8 mouse cellular contexts compared by ENCODE assay signal in the genomic region with DNA sequence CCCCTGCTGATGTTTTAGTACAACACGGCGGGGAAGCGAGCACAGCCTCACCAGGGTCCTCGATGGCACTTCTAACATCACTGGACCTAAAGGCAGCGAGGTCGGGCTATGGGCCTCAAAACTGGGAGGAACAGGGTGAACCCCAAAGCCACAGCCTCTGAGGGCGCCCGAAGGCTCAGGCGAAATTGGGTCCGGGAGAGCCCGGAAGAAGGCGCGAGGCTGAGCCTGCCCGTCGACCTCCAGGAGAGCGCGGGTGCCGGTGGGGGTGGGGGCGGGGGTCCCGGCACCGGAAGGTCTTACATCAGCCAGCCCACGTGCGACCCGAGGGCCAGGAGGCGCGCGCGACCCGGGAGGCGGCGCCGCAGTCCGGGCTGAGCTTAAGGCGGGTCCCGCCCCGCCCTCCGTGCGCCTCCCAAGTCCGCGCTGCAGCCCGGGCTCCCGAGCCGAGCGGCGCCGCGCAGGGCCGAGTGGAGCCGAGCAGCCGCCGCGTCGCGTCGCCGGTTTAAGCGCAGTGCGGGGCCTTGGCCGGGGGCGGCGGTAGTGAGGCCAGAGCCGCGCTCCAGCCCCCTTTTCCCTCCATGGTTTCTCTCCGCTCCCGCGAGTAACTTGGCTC. TPM values are rescaled to one million over a fixed set of nuclear protein-coding genes. Genes with fewer than 3 reads are reported as not detected.
DNase-seq lines count a peak whose midpoint lies in the region; ATAC-seq and TF ChIP-seq lines count a peak whose summit lies in the region.

A gene (plus strand): TSS at position 384 of the 613 bp plus-strand sequence.

- no peak for TF ChIP-seq CTCF in E14TG2a.4 (conservative IDR thresholded peaks at IDR 0.05; ENCODE audit: low read length)

- H3K9me3 ChIP-seq in E14TG2a.4 (ENCODE audit: low read length), result no peaks in the 10 kb centered on the region
- no peaks in the 10 kb centered on the region for H3K9me3 ChIP-seq in forebrain, embryonic 13.5 days (replicated peaks)
- H3K9me3 ChIP-seq in neural tube, embryonic 15.5 days (replicated peaks), result no peaks in the 10 kb centered on the region

- WGBS in forebrain, embryonic 13.5 days, result under 1% methylated on average over 55 of the region's 66 CpGs
- WGBS in neural tube, embryonic 15.5 days, result under 1% methylated on average over 34 of the region's 66 CpGs

- peak within 1 kb of the TSS; percentile 99 for H3K27ac ChIP-seq in forebrain, embryonic 13.5 days
- H3K27ac ChIP-seq in neural tube, embryonic 15.5 days (replicated peaks), result peak within 1 kb of the TSS; percentile 99

- H3K4me2 ChIP-seq in forebrain, embryonic 13.5 days, result peak within 1 kb of the TSS; percentile 90
- H3K4me2 ChIP-seq in neural tube, embryonic 15.5 days, result peak within 1 kb of the TSS; percentile 97

- peak; percentile 87 for DNase-seq in c-Kit-positive CD71-positive TER-119-positive erythroid progenitor cells, embryonic 14.5 days (ENCODE audit: low spot score)
- DNase-seq in heart, postnatal 14 days, result peak; percentile 97
- DNase-seq in layer of hippocampus, adult 11-12 months (ENCODE audit: low spot score), result peak; percentile 91
- DNase-seq in lung, adult 18-20 months, result peak; percentile 90 to 93
- peak; percentile 88 for DNase-seq in testis, postnatal 14 days (ENCODE audit: low spot score)

- peak within 1 kb of the TSS; percentile 99 for H3K9ac ChIP-seq in forebrain, embryonic 13.5 days
- peak within 1 kb of the TSS; percentile 93 for H3K9ac ChIP-seq in neural tube, embryonic 15.5 days (replicated peaks)

- H3K36me3 ChIP-seq in E14TG2a.4 (ENCODE audit: insufficient read depth, low read length), result peaks cover 19% of the 10 kb centered on the region
- H3K36me3 ChIP-seq in forebrain, embryonic 13.5 days (ENCODE audit: poor library complexity, severe bottlenecking), result no peaks in the 10 kb centered on the region
- no peaks in the 10 kb centered on the region for H3K36me3 ChIP-seq in neural tube, embryonic 15.5 days

- peaks cover 51% of the 10 kb centered on the region for H3K4me1 ChIP-seq in E14TG2a.4 (replicated peaks; ENCODE audit: low read depth, low read length)
- peaks cover 46% of the 10 kb centered on the region for H3K4me1 ChIP-seq in forebrain, embryonic 13.5 days
- H3K4me1 ChIP-seq in neural tube, embryonic 15.5 days, result peaks cover 40% of the 10 kb centered on the region

- no peaks in the 10 kb centered on the region for H3K27me3 ChIP-seq in E14TG2a.4 (ENCODE audit: insufficient read depth, low read length)
- H3K27me3 ChIP-seq in forebrain, embryonic 13.5 days, result no peaks in the 10 kb centered on the region
- no peaks in the 10 kb centered on the region for H3K27me3 ChIP-seq in neural tube, embryonic 15.5 days (replicated peaks)

- ATAC-seq in forebrain, embryonic 13.5 days, result peak; percentile 96
- peak; percentile 95 for ATAC-seq in neural tube, embryonic 15.5 days (ENCODE audit: low FRiP score)

- intact Hi-C loops in heart, postnatal 14 days (cut with DNase I), result loop anchor here (2.0 kb wide), 1 partner anchor 62 kb away; a partner anchor contains a TSS

- H3K4me3 ChIP-seq in E14TG2a.4 (replicated peaks; ENCODE audit: low read length), result peak within 1 kb of the TSS; percentile 91
- H3K4me3 ChIP-seq in forebrain, embryonic 13.5 days, result peak within 1 kb of the TSS; percentile 91
- peak within 1 kb of the TSS; percentile 92 for H3K4me3 ChIP-seq in neural tube, embryonic 15.5 days (replicated peaks)

RNA-seq across cellular contexts. Expression of the gene that starts here (rescaled TPM):
- 210 and 214 TPM in 2 replicates for polyA plus RNA-seq in forebrain, embryonic 13.5 days (2015; fragmentation: Nextera tagmentation; extraction: Ambion mirVana)
- total RNA-seq in heart, postnatal 14 days (2021), result 10 to 100 TPM; 58.1 to 66.6 TPM
- polyA plus RNA-seq in neural tube, embryonic 15.5 days (2015; fragmentation: Nextera tagmentation; extraction: Ambion mirVana), result 70.3 and 129 TPM in 2 replicates

Comparison
In these comparisons a context has a peak if more than half of its experiments do, and no peak if none do; other contexts are left out.
1. Peak in every context shown above with its lines: DNase-seq, ATAC-seq, H3K4me3 ChIP-seq and H3K27ac ChIP-seq.